Mouse (Mus musculus) myocyte (in vitro differentiated cells): ENCODE data around the gene 4931406P16Rik. TPM values are rescaled to one million over a fixed set of nuclear protein-coding genes. Genes with fewer than 3 reads are reported as not detected.
A peak's percentile ranks its signal among the peaks of the same experiment; 100 is the strongest.

Experiments used
- H3K27me3 ChIP-seq: one replicate; pipeline ENCODE4 v1.6.1; 2011; ENCODE audit not compliant: control insufficient read depth, insufficient read depth, insufficient read length
- H3K36me3 ChIP-seq: one replicate; pipeline ENCODE4 v1.6.1; 2011; ENCODE audit not compliant: control insufficient read depth, insufficient read depth
- H3K4me2 ChIP-seq: one replicate; pipeline ENCODE4 v1.6.1; 2011; ENCODE audit warnings: low read depth, control low read depth
- H3K4me3 ChIP-seq: one replicate; pipeline ENCODE4 v1.5.1; 2011; ENCODE audit warnings: mild to moderate bottlenecking, control low read depth, moderate library complexity
- H3K79me2 ChIP-seq: one replicate; pipeline ENCODE4 v1.6.1; 2011; ENCODE audit not compliant: control insufficient read depth, insufficient read depth
- H3ac ChIP-seq: one replicate; pipeline ENCODE4 v1.6.1; 2011; ENCODE audit not compliant: control insufficient read depth, insufficient read length
- CEBPB ChIP-seq: IDR thresholded peaks from 2 replicates; pipeline ENCODE4 v1.6.1; 2011; ENCODE audit warnings: mild to moderate bottlenecking, moderate library complexity; ENCODE audit not compliant: poor library complexity, insufficient read depth, severe bottlenecking
- E2F4 ChIP-seq: IDR thresholded peaks from one replicate; pipeline ENCODE4 v1.6.1; 2011; ENCODE audit warnings: mild to moderate bottlenecking, control low read depth, moderate library complexity; ENCODE audit not compliant: insufficient read depth
- MAX ChIP-seq: IDR thresholded peaks from one replicate; pipeline ENCODE4 v1.6.1; 2011; ENCODE audit warnings: low read depth, mild to moderate bottlenecking, control low read depth
- MYOD1 ChIP-seq, 3 experiments: IDR thresholded peaks; one replicate each; pipeline ENCODE4 v1.6.1; 2011; ENCODE audit warnings: control low read depth in 2 of 3, low read depth in 2 of 3, mild to moderate bottlenecking in 2 of 3, moderate library complexity in 1 of 3; ENCODE audit not compliant: insufficient read length in 2 of 3, control insufficient read depth in 1 of 3
- MYOG ChIP-seq, 3 experiments: IDR thresholded peaks; one replicate each; pipeline ENCODE4 v1.6.1; 2011; ENCODE audit warnings: control low read depth in 2 of 3, low read depth in 2 of 3, mild to moderate bottlenecking in 2 of 3; ENCODE audit not compliant: insufficient read length in 2 of 3, control insufficient read depth in 1 of 3, insufficient read depth in 1 of 3
- POLR2A ChIP-seq: IDR thresholded peaks from one replicate; pipeline ENCODE4 v1.6.1; 2011; ENCODE audit warnings: low read depth, mild to moderate bottlenecking, control low read depth, moderate library complexity; ENCODE audit not compliant: insufficient read length
- POLR2AphosphoS2 ChIP-seq: IDR thresholded peaks from one replicate; pipeline ENCODE4 v1.6.1; 2011; ENCODE audit warnings: low read depth, control low read depth; ENCODE audit not compliant: insufficient read length
- REST ChIP-seq: IDR thresholded peaks from one replicate; pipeline ENCODE4 v1.6.1; 2011; ENCODE audit warnings: mild to moderate bottlenecking, control low read depth, moderate library complexity; ENCODE audit not compliant: insufficient read depth, insufficient read length
- SRF ChIP-seq: IDR thresholded peaks from one replicate; pipeline ENCODE4 v1.6.1; 2011; ENCODE audit warnings: low read depth; ENCODE audit not compliant: control insufficient read depth, insufficient read length
- TCF12 ChIP-seq: IDR thresholded peaks from one replicate; pipeline ENCODE4 v1.6.1; 2011; ENCODE audit warnings: mild to moderate bottlenecking, control low read depth; ENCODE audit not compliant: poor library complexity, insufficient read depth, severe bottlenecking
- TCF3 ChIP-seq: IDR thresholded peaks from one replicate; pipeline ENCODE4 v1.6.1; 2011; ENCODE audit warnings: low read depth, control low read depth; ENCODE audit not compliant: insufficient read length
- USF1 ChIP-seq: IDR thresholded peaks from one replicate; pipeline ENCODE4 v1.6.1; 2011; ENCODE audit warnings: low read depth, mild to moderate bottlenecking, control low read depth, moderate library complexity
- polyA plus RNA-seq: library from polyadenylated mRNA; unstranded; fragments of >200 nt; fragmentation: generic; extraction: Trizol; gene quantifications from one replicate; pipeline ENCODE4 v1.2.1, GENCODE M21; 2012; ENCODE audit warnings: missing spikeins

4931406P16Rik gene
- polyA plus RNA-seq, 1 experiment: 14.5 TPM

- no peak overlapping the region for H3K4me3 ChIP-seq
- no peaks in the 10 kb centered on the region for H3K27me3 ChIP-seq
- no peak overlapping the region for H3K4me2 ChIP-seq
- TF ChIP-seq POLR2AphosphoS2 (no peak), POLR2A (no peak), TCF12 (no peak), USF1 (no peak), MYOG (IDR thresholded peaks at IDR 0.05; ENCODE audit: control insufficient read depth in 1 of 3, insufficient read depth in 1 of 3, insufficient read length in 2 of 3, low read depth in 2 of 3) (no peak), TCF3 (no peak), CEBPB (no peak), MAX (no peak), SRF (no peak), REST (no peak), E2F4 (no peak), MYOD1 (IDR thresholded peaks at IDR 0.05; ENCODE audit: control insufficient read depth in 1 of 3, insufficient read length in 2 of 3, low read depth in 2 of 3) (no peak)
- H3ac ChIP-seq: no peak overlapping the region
- H3K79me2 ChIP-seq: peaks cover 58% of the 10 kb centered on the region
- H3K36me3 ChIP-seq: peaks cover 33% of the 10 kb centered on the region
These were observed 89.0 kb downstream of the 4931406P16Rik start for GRCm38 (mm10) chr7:34224308-34224707.

GRCm38 (mm10) chr7:34222340-34222739 lies 91.0 kb downstream of the 4931406P16Rik start:
- Histone ChIP-seq H3K27me3 (no peaks in the 10 kb centered on the region), H3K4me3 (no peak overlapping the region), H3K79me2 (peaks cover 38% of the 10 kb centered on the region), H3K36me3 (peaks cover 43% of the 10 kb centered on the region), H3K4me2 (no peak overlapping the region), H3ac (no peak overlapping the region)
- TF ChIP-seq POLR2A: no peak
- TF ChIP-seq TCF12: no peak
- TF ChIP-seq TCF3: no peak
- no peak for TF ChIP-seq MYOG (IDR thresholded peaks at IDR 0.05; ENCODE audit: control insufficient read depth in 1 of 3, insufficient read depth in 1 of 3, insufficient read length in 2 of 3, low read depth in 2 of 3)
- TF ChIP-seq MYOD1 (IDR thresholded peaks at IDR 0.05; ENCODE audit: control insufficient read depth in 1 of 3, insufficient read length in 2 of 3, low read depth in 2 of 3): no peak

- H3ac ChIP-seq: no peak overlapping the region
- H3K4me2 ChIP-seq: no peak overlapping the region
- H3K4me3 ChIP-seq: no peak overlapping the region
- H3K79me2 ChIP-seq: peaks cover 32% of the 10 kb centered on the region
- H3K36me3 ChIP-seq: peaks cover 44% of the 10 kb centered on the region
- TF ChIP-seq POLR2A (no peak), E2F4 (no peak), MYOG (IDR thresholded peaks at IDR 0.05; ENCODE audit: control insufficient read depth in 1 of 3, insufficient read depth in 1 of 3, insufficient read length in 2 of 3, low read depth in 2 of 3) (no peak), REST (no peak), TCF12 (no peak), CEBPB (no peak)
- H3K27me3 ChIP-seq: no peaks in the 10 kb centered on the region
These were observed 91.6 kb downstream of the 4931406P16Rik start for GRCm38 (mm10) chr7:34221594-34222250.

- no peak overlapping the region for H3K4me3 ChIP-seq
- no peak overlapping the region for H3K4me2 ChIP-seq
- peaks cover 8% of the 10 kb centered on the region for H3K79me2 ChIP-seq
- no peak overlapping the region for H3ac ChIP-seq
- TF ChIP-seq REST (no peak), E2F4 (no peak)
- H3K36me3 ChIP-seq: peaks cover 58% of the 10 kb centered on the region
- no peaks in the 10 kb centered on the region for H3K27me3 ChIP-seq
These were observed 94.9 kb downstream of the 4931406P16Rik start for GRCm38 (mm10) chr7:34218496-34218895.

GRCm38 (mm10) chr7:34216474-34216873 lies 96.9 kb downstream of the 4931406P16Rik start:
- Histone ChIP-seq H3K4me3 (no peak overlapping the region), H3K4me2 (no peak overlapping the region), H3K36me3 (peaks cover 45% of the 10 kb centered on the region), H3K27me3 (no peaks in the 10 kb centered on the region), H3ac (no peak overlapping the region), H3K79me2 (no peaks in the 10 kb centered on the region)
- peak; percentile 52 for TF ChIP-seq POLR2AphosphoS2
- TF ChIP-seq POLR2A: no peak

- Histone ChIP-seq H3K4me3 (no peak overlapping the region), H3ac (no peak overlapping the region), H3K4me2 (no peak overlapping the region), H3K27me3 (no peaks in the 10 kb centered on the region), H3K36me3 (peaks cover 51% of the 10 kb centered on the region), H3K79me2 (no peaks in the 10 kb centered on the region)
- TF ChIP-seq MYOG (IDR thresholded peaks at IDR 0.05; ENCODE audit: control insufficient read depth in 1 of 3, insufficient read depth in 1 of 3, insufficient read length in 2 of 3, low read depth in 2 of 3) (no peak), POLR2AphosphoS2 (peak; percentile 46), CEBPB (no peak), TCF3 (no peak), USF1 (no peak), SRF (no peak)
These were observed 97.9 kb downstream of the 4931406P16Rik start for GRCm38 (mm10) chr7:34215481-34215880.
